Mouse (Mus musculus) myocyte (in vitro differentiated cells): ENCODE data around the gene Vmn2r76. TPM values are rescaled to one million over a fixed set of nuclear protein-coding genes. Genes with fewer than 3 reads are reported as not detected.
"Not testable (repeated sequence)": the region's sequence is repeated elsewhere in the genome, so short reads cannot be mapped to it uniquely, and the experiment has no call there.

Experiments used
- H3K27me3 ChIP-seq: one replicate; pipeline ENCODE4 v1.6.1; 2011; ENCODE audit not compliant: control insufficient read depth, insufficient read depth, insufficient read length
- H3K36me3 ChIP-seq: one replicate; pipeline ENCODE4 v1.6.1; 2011; ENCODE audit not compliant: control insufficient read depth, insufficient read depth
- H3K4me2 ChIP-seq: one replicate; pipeline ENCODE4 v1.6.1; 2011; ENCODE audit warnings: low read depth, control low read depth
- H3K4me3 ChIP-seq: one replicate; pipeline ENCODE4 v1.5.1; 2011; ENCODE audit warnings: mild to moderate bottlenecking, control low read depth, moderate library complexity
- H3K79me2 ChIP-seq: one replicate; pipeline ENCODE4 v1.6.1; 2011; ENCODE audit not compliant: control insufficient read depth, insufficient read depth
- H3ac ChIP-seq: one replicate; pipeline ENCODE4 v1.6.1; 2011; ENCODE audit not compliant: control insufficient read depth, insufficient read length
- CEBPB ChIP-seq: IDR thresholded peaks from 2 replicates; pipeline ENCODE4 v1.6.1; 2011; ENCODE audit warnings: mild to moderate bottlenecking, moderate library complexity; ENCODE audit not compliant: poor library complexity, insufficient read depth, severe bottlenecking
- E2F4 ChIP-seq: IDR thresholded peaks from one replicate; pipeline ENCODE4 v1.6.1; 2011; ENCODE audit warnings: mild to moderate bottlenecking, control low read depth, moderate library complexity; ENCODE audit not compliant: insufficient read depth
- MAX ChIP-seq: IDR thresholded peaks from one replicate; pipeline ENCODE4 v1.6.1; 2011; ENCODE audit warnings: low read depth, mild to moderate bottlenecking, control low read depth
- MYOD1 ChIP-seq, 3 experiments: IDR thresholded peaks; one replicate each; pipeline ENCODE4 v1.6.1; 2011; ENCODE audit warnings: control low read depth in 2 of 3, low read depth in 2 of 3, mild to moderate bottlenecking in 2 of 3, moderate library complexity in 1 of 3; ENCODE audit not compliant: insufficient read length in 2 of 3, control insufficient read depth in 1 of 3
- MYOG ChIP-seq, 3 experiments: IDR thresholded peaks; one replicate each; pipeline ENCODE4 v1.6.1; 2011; ENCODE audit warnings: control low read depth in 2 of 3, low read depth in 2 of 3, mild to moderate bottlenecking in 2 of 3; ENCODE audit not compliant: insufficient read length in 2 of 3, control insufficient read depth in 1 of 3, insufficient read depth in 1 of 3
- POLR2A ChIP-seq: IDR thresholded peaks from one replicate; pipeline ENCODE4 v1.6.1; 2011; ENCODE audit warnings: low read depth, mild to moderate bottlenecking, control low read depth, moderate library complexity; ENCODE audit not compliant: insufficient read length
- POLR2AphosphoS2 ChIP-seq: IDR thresholded peaks from one replicate; pipeline ENCODE4 v1.6.1; 2011; ENCODE audit warnings: low read depth, control low read depth; ENCODE audit not compliant: insufficient read length
- REST ChIP-seq: IDR thresholded peaks from one replicate; pipeline ENCODE4 v1.6.1; 2011; ENCODE audit warnings: mild to moderate bottlenecking, control low read depth, moderate library complexity; ENCODE audit not compliant: insufficient read depth, insufficient read length
- SRF ChIP-seq: IDR thresholded peaks from one replicate; pipeline ENCODE4 v1.6.1; 2011; ENCODE audit warnings: low read depth; ENCODE audit not compliant: control insufficient read depth, insufficient read length
- TCF12 ChIP-seq: IDR thresholded peaks from one replicate; pipeline ENCODE4 v1.6.1; 2011; ENCODE audit warnings: mild to moderate bottlenecking, control low read depth; ENCODE audit not compliant: poor library complexity, insufficient read depth, severe bottlenecking
- TCF3 ChIP-seq: IDR thresholded peaks from one replicate; pipeline ENCODE4 v1.6.1; 2011; ENCODE audit warnings: low read depth, control low read depth; ENCODE audit not compliant: insufficient read length
- USF1 ChIP-seq: IDR thresholded peaks from one replicate; pipeline ENCODE4 v1.6.1; 2011; ENCODE audit warnings: low read depth, mild to moderate bottlenecking, control low read depth, moderate library complexity
- polyA plus RNA-seq: library from polyadenylated mRNA; unstranded; fragments of >200 nt; fragmentation: generic; extraction: Trizol; gene quantifications from one replicate; pipeline ENCODE4 v1.2.1, GENCODE M21; 2012; ENCODE audit warnings: missing spikeins

Gene Vmn2r76
- polyA plus RNA-seq, result not detected

GRCm38 (mm10) chr7:86246208-86246607, at the start of gene Vmn2r76:
Gene Vmn2r76, minus strand, starts transcription at chr7:86246308.
- Histone ChIP-seq H3K27me3 (no peaks in the 10 kb centered on the region), H3ac (no peak within 1 kb of the TSS), H3K79me2 (no peaks in the 10 kb centered on the region), H3K4me3 (no peak within 1 kb of the TSS), H3K4me2 (no peak within 1 kb of the TSS), H3K36me3 (no peaks in the 10 kb centered on the region)
- TF ChIP-seq TCF3 (no peak), REST (no peak), CEBPB (no peak), USF1 (no peak)

GRCm38 (mm10) chr7:86277072-86277471, 31.0 kb upstream of the Vmn2r76 start, which contains the start of gene Olfr310:
Gene Olfr310, minus strand, starts transcription at chr7:86277172.
- Histone ChIP-seq H3K36me3 (no peaks in the 10 kb centered on the region), H3K4me2 (no peak within 1 kb of the TSS), H3K79me2 (no peaks in the 10 kb centered on the region), H3K27me3 (no peaks in the 10 kb centered on the region), H3ac (no peak within 1 kb of the TSS), H3K4me3 (no peak within 1 kb of the TSS)
- no peak for TF ChIP-seq TCF12
- no peak for TF ChIP-seq SRF
- no peak for TF ChIP-seq USF1
- TF ChIP-seq POLR2AphosphoS2, result no peak
- TF ChIP-seq MYOG (IDR thresholded peaks at IDR 0.05; ENCODE audit: control insufficient read depth in 1 of 3, insufficient read depth in 1 of 3, insufficient read length in 2 of 3, low read depth in 2 of 3), result no peak
- TF ChIP-seq CEBPB, result no peak
- no peak for TF ChIP-seq MAX
- TF ChIP-seq TCF3, result no peak
- no peak for TF ChIP-seq MYOD1 (IDR thresholded peaks at IDR 0.05; ENCODE audit: control insufficient read depth in 1 of 3, insufficient read length in 2 of 3, low read depth in 2 of 3)

- H3ac ChIP-seq, result no peak overlapping the region
- TF ChIP-seq MYOD1 (IDR thresholded peaks at IDR 0.05; ENCODE audit: control insufficient read depth in 1 of 3, insufficient read length in 2 of 3, low read depth in 2 of 3), result no peak
- TF ChIP-seq SRF, result no peak
- no peak for TF ChIP-seq CEBPB
- no peak for TF ChIP-seq POLR2AphosphoS2
- TF ChIP-seq POLR2A, result no peak
- TF ChIP-seq MYOG (IDR thresholded peaks at IDR 0.05; ENCODE audit: control insufficient read depth in 1 of 3, insufficient read depth in 1 of 3, insufficient read length in 2 of 3, low read depth in 2 of 3), result no peak
- no peak for TF ChIP-seq REST
- TF ChIP-seq E2F4, result no peak
- TF ChIP-seq USF1, result no peak
- TF ChIP-seq TCF3, result no peak
- TF ChIP-seq MAX, result no peak
- no peak for TF ChIP-seq TCF12
- H3K4me3 ChIP-seq, result no peak overlapping the region
- H3K79me2 ChIP-seq, result no peaks in the 10 kb centered on the region
- H3K27me3 ChIP-seq, result no peaks in the 10 kb centered on the region
- H3K36me3 ChIP-seq, result no peaks in the 10 kb centered on the region
- no peak overlapping the region for H3K4me2 ChIP-seq
Measured at GRCm38 (mm10) chr7:86211345-86211744, 34.8 kb downstream of the Vmn2r76 start.

GRCm38 (mm10) chr7:86171678-86172077, 74.4 kb downstream of the Vmn2r76 start, which contains the start of gene Vmn2r75:
Gene Vmn2r75, minus strand, starts transcription at chr7:86171778.
- not testable (repeated sequence) for H3K36me3 ChIP-seq, H3K4me2 ChIP-seq, H3ac ChIP-seq, H3K27me3 ChIP-seq, H3K79me2 ChIP-seq, H3K4me3 ChIP-seq

Other genes with a start within 250 kb of the Vmn2r76 start
- gene Vmn2r75, start 74.5 kb downstream of the Vmn2r76 start, polyA plus RNA-seq, result not detected
- not detected for gene Olfr310, start 30.9 kb upstream of the Vmn2r76 start, polyA plus RNA-seq
- not detected for gene Olfr309, start 67.4 kb upstream of the Vmn2r76 start, polyA plus RNA-seq
- not detected for gene Olfr308, start 79.3 kb upstream of the Vmn2r76 start, polyA plus RNA-seq
- gene Olfr307, start 91.3 kb upstream of the Vmn2r76 start, polyA plus RNA-seq, result not detected
- gene Olfr305, start 120.6 kb upstream of the Vmn2r76 start, polyA plus RNA-seq, result not detected
- gene Olfr304, start 140.3 kb upstream of the Vmn2r76 start, polyA plus RNA-seq, result not detected
- not detected for gene Olfr303, start 151.5 kb upstream of the Vmn2r76 start, polyA plus RNA-seq
- not detected for gene Olfr301, start 157.5 kb upstream of the Vmn2r76 start, polyA plus RNA-seq
- gene Olfr299, start 213.6 kb upstream of the Vmn2r76 start, polyA plus RNA-seq, result not detected
- not detected for gene Olfr298, start 246.2 kb upstream of the Vmn2r76 start, polyA plus RNA-seq